ENCODE assay signal across 13 mouse cellular contexts in the genomic region with DNA sequence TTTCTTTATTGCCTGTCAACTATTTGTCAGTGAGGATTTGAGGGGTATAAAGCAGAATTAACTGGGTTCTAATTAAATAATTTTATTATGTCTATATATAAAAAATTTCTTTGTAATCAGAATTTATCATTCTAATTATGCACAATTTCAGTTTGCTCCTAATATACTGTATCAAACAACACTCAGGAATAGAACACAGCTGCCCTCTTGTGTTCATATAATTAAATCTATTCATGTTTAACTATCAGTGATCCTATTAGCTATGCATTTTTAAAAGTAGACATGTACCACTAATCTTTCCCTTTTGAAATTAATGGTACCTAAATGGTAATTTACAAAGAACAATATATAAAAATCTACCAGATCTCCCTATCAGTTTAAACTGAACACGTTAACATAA.
DNase-seq lines count a peak whose midpoint lies in the region; ATAC-seq lines count a peak whose summit lies in the region.
"Had no signal": no experiment of that assay in that cellular context is flagged by ENCODE, and none has a peak within 500 bp of the region (broad histone marks: within the 10 kb centered on the region; RNA-seq: fewer than 3 reads in every experiment).

No protein-coding gene starts in this region.

- H3K4me2 ChIP-seq in hindbrain, embryonic 14.5 days (replicated peaks): no peak overlapping the region
- H3K4me2 ChIP-seq in hindbrain, embryonic 12.5 days (replicated peaks): no peak overlapping the region
- no peak overlapping the region for H3K4me2 ChIP-seq in midbrain, embryonic 14.5 days (ENCODE audit: low read length)
- no peak overlapping the region for H3K4me2 ChIP-seq in embryonic facial prominence, embryonic 14.5 days (ENCODE audit: low read depth, low read length)
- H3K4me2 ChIP-seq: heart, embryonic 11.5 days; neural tube, embryonic 13.5 days had no signal

- no peak overlapping the region for H3K4me3 ChIP-seq in hindbrain, embryonic 14.5 days (replicated peaks; ENCODE audit: low read length)
- no peak overlapping the region for H3K4me3 ChIP-seq in hindbrain, embryonic 12.5 days
- no peak overlapping the region for H3K4me3 ChIP-seq in midbrain, embryonic 14.5 days (replicated peaks; ENCODE audit: low read depth, low read length)
- no peak overlapping the region for H3K4me3 ChIP-seq in midbrain, embryonic 10.5 days
- H3K4me3 ChIP-seq in embryonic facial prominence, embryonic 14.5 days (ENCODE audit: low read depth, low read length): no peak overlapping the region
- H3K4me3 ChIP-seq: neural tube, embryonic 13.5 days had no signal

- 84% methylated on average over 1 of the region's 1 CpGs for WGBS in hindbrain, embryonic 14.5 days
- 88% methylated on average over 1 of the region's 1 CpGs for WGBS in hindbrain, embryonic 12.5 days
- WGBS in midbrain, embryonic 14.5 days: 90% methylated on average over 1 of the region's 1 CpGs
- WGBS in midbrain, embryonic 10.5 days: 88% methylated on average over 1 of the region's 1 CpGs
- 96% methylated on average over 1 of the region's 1 CpGs for WGBS in embryonic facial prominence, embryonic 14.5 days

- H3K27me3 ChIP-seq in hindbrain, embryonic 14.5 days (ENCODE audit: control insufficient read depth, insufficient read depth, low read length): no peaks in the 10 kb centered on the region
- H3K27me3 ChIP-seq in hindbrain, embryonic 12.5 days: no peaks in the 10 kb centered on the region
- H3K27me3 ChIP-seq in midbrain, embryonic 14.5 days (ENCODE audit: control insufficient read depth, insufficient read depth, low read length): no peaks in the 10 kb centered on the region
- H3K27me3 ChIP-seq in midbrain, embryonic 10.5 days (ENCODE audit: low read depth, poor library complexity, severe bottlenecking): no peaks in the 10 kb centered on the region
- no peaks in the 10 kb centered on the region for H3K27me3 ChIP-seq in embryonic facial prominence, embryonic 14.5 days (replicated peaks; ENCODE audit: control insufficient read depth, insufficient read depth, low read length)
- no peaks in the 10 kb centered on the region for H3K27me3 ChIP-seq in splenic B cell, adult 2 months (ENCODE audit: control insufficient read depth, insufficient read depth, low read length, poor library complexity, severe bottlenecking)
- H3K27me3 ChIP-seq: neural tube, embryonic 13.5 days had no signal

- peak; percentile 72 for DNase-seq in hindbrain, embryonic 14.5 days (ENCODE audit: low spot score)
- peak; percentile 74 for DNase-seq in midbrain, embryonic 14.5 days
- no peak for DNase-seq in midbrain, embryonic 10.5 days (ENCODE audit: low spot score)
- peak; percentile 59 for DNase-seq in embryonic facial prominence, embryonic 14.5 days (ENCODE audit: low spot score)
- peak; percentile 4 for DNase-seq in splenic B cell, adult 2 months (ENCODE audit: low read depth, low spot score)
- no peak for DNase-seq in gastrocnemius, postnatal 10 days
- DNase-seq: cerebellum, adult 9-11 months; kidney, postnatal 4 days; lung, adult 18-20 months had no signal

- no peaks in the 10 kb centered on the region for H3K36me3 ChIP-seq in hindbrain, embryonic 14.5 days (replicated peaks; ENCODE audit: control insufficient read depth, insufficient read depth)
- no peaks in the 10 kb centered on the region for H3K36me3 ChIP-seq in hindbrain, embryonic 12.5 days
- no peaks in the 10 kb centered on the region for H3K36me3 ChIP-seq in midbrain, embryonic 14.5 days (ENCODE audit: control insufficient read depth, insufficient read depth, low read length)
- no peaks in the 10 kb centered on the region for H3K36me3 ChIP-seq in midbrain, embryonic 10.5 days
- H3K36me3 ChIP-seq in embryonic facial prominence, embryonic 14.5 days (ENCODE audit: control insufficient read depth, insufficient read depth, low read length): no peaks in the 10 kb centered on the region
- H3K36me3 ChIP-seq in splenic B cell, adult 2 months (ENCODE audit: control insufficient read depth, insufficient read depth, low read length, poor library complexity, severe bottlenecking): no peaks in the 10 kb centered on the region
- H3K36me3 ChIP-seq: neural tube, embryonic 13.5 days had no signal

- ATAC-seq in hindbrain, embryonic 14.5 days (ENCODE audit: low FRiP score): no peak
- no peak for ATAC-seq in hindbrain, embryonic 12.5 days (ENCODE audit: low FRiP score)
- peak; percentile 55; the same call in 1 of the 2 replicates for ATAC-seq in midbrain, embryonic 14.5 days (ENCODE audit: low FRiP score, low TSS enrichment)
- ATAC-seq in embryonic facial prominence, embryonic 14.5 days (ENCODE audit: low read depth): no peak
- ATAC-seq: inflammation-experienced regulatory T-cells, adult 6 months had no signal

- no peaks in the 10 kb centered on the region for H3K9me3 ChIP-seq in hindbrain, embryonic 14.5 days (ENCODE audit: control insufficient read depth, low read length)
- no peaks in the 10 kb centered on the region for H3K9me3 ChIP-seq in hindbrain, embryonic 12.5 days (replicated peaks)
- no peaks in the 10 kb centered on the region for H3K9me3 ChIP-seq in midbrain, embryonic 14.5 days (ENCODE audit: control insufficient read depth, low read length)
- H3K9me3 ChIP-seq in midbrain, embryonic 10.5 days (replicated peaks): no peaks in the 10 kb centered on the region
- no peaks in the 10 kb centered on the region for H3K9me3 ChIP-seq in embryonic facial prominence, embryonic 14.5 days (ENCODE audit: control insufficient read depth, low read length)
- H3K9me3 ChIP-seq: neural tube, embryonic 13.5 days had no signal

- no peaks in the 10 kb centered on the region for H3K4me1 ChIP-seq in hindbrain, embryonic 14.5 days (replicated peaks; ENCODE audit: control insufficient read depth, insufficient read depth, low read length)
- no peaks in the 10 kb centered on the region for H3K4me1 ChIP-seq in hindbrain, embryonic 12.5 days
- no peaks in the 10 kb centered on the region for H3K4me1 ChIP-seq in midbrain, embryonic 14.5 days (ENCODE audit: control insufficient read depth, insufficient read depth, low read length)
- no peaks in the 10 kb centered on the region for H3K4me1 ChIP-seq in midbrain, embryonic 10.5 days
- no peaks in the 10 kb centered on the region for H3K4me1 ChIP-seq in embryonic facial prominence, embryonic 14.5 days (ENCODE audit: control insufficient read depth, insufficient read depth, low read length)
- H3K4me1 ChIP-seq: neural tube, embryonic 13.5 days had no signal

- no peak overlapping the region for H3K27ac ChIP-seq in hindbrain, embryonic 14.5 days
- H3K27ac ChIP-seq in hindbrain, embryonic 12.5 days: no peak overlapping the region
- H3K27ac ChIP-seq in midbrain, embryonic 14.5 days (replicated peaks; ENCODE audit: low read depth, low read length): no peak overlapping the region
- H3K27ac ChIP-seq in midbrain, embryonic 10.5 days (replicated peaks): no peak overlapping the region
- H3K27ac ChIP-seq in embryonic facial prominence, embryonic 14.5 days (replicated peaks; ENCODE audit: low read depth, low read length): no peak overlapping the region
- H3K27ac ChIP-seq: neural tube, embryonic 13.5 days had no signal

- H3K9ac ChIP-seq in hindbrain, embryonic 14.5 days: no peak overlapping the region
- H3K9ac ChIP-seq in hindbrain, embryonic 12.5 days: no peak overlapping the region
- H3K9ac ChIP-seq in midbrain, embryonic 14.5 days (replicated peaks; ENCODE audit: low read length): no peak overlapping the region
- H3K9ac ChIP-seq in embryonic facial prominence, embryonic 14.5 days (ENCODE audit: low read depth, low read length): no peak overlapping the region
- H3K9ac ChIP-seq: neural tube, embryonic 13.5 days had no signal

Comparison
In these comparisons a context has a peak if more than half of its experiments do, and no peak if none do; other contexts are left out.
1. DNase-seq: peak in hindbrain, embryonic 14.5 days (single experiment), midbrain, embryonic 14.5 days (single experiment), embryonic facial prominence, embryonic 14.5 days (single experiment) and splenic B cell, adult 2 months (single experiment); none in midbrain, embryonic 10.5 days (single experiment) and gastrocnemius, postnatal 10 days (single experiment).